Mouse (Mus musculus) myocyte (in vitro differentiated cells): ENCODE results near the gene Rbbp9. TPM values are rescaled to one million over a fixed set of nuclear protein-coding genes. Genes with fewer than 3 reads are reported as not detected.

ENCODE experiments used
- H3K27me3 ChIP-seq: one replicate; pipeline ENCODE4 v1.6.1; 2011; ENCODE audit not compliant: control insufficient read depth, insufficient read depth, insufficient read length
- H3K36me3 ChIP-seq: one replicate; pipeline ENCODE4 v1.6.1; 2011; ENCODE audit not compliant: control insufficient read depth, insufficient read depth
- H3K4me2 ChIP-seq: one replicate; pipeline ENCODE4 v1.6.1; 2011; ENCODE audit warnings: low read depth, control low read depth
- H3K4me3 ChIP-seq: one replicate; pipeline ENCODE4 v1.5.1; 2011; ENCODE audit warnings: mild to moderate bottlenecking, control low read depth, moderate library complexity
- H3K79me2 ChIP-seq: one replicate; pipeline ENCODE4 v1.6.1; 2011; ENCODE audit not compliant: control insufficient read depth, insufficient read depth
- H3ac ChIP-seq: one replicate; pipeline ENCODE4 v1.6.1; 2011; ENCODE audit not compliant: control insufficient read depth, insufficient read length
- CEBPB ChIP-seq: IDR thresholded peaks from 2 replicates; pipeline ENCODE4 v1.6.1; 2011; ENCODE audit warnings: mild to moderate bottlenecking, moderate library complexity; ENCODE audit not compliant: poor library complexity, insufficient read depth, severe bottlenecking
- E2F4 ChIP-seq: IDR thresholded peaks from one replicate; pipeline ENCODE4 v1.6.1; 2011; ENCODE audit warnings: mild to moderate bottlenecking, control low read depth, moderate library complexity; ENCODE audit not compliant: insufficient read depth
- MAX ChIP-seq: IDR thresholded peaks from one replicate; pipeline ENCODE4 v1.6.1; 2011; ENCODE audit warnings: low read depth, mild to moderate bottlenecking, control low read depth
- MYOD1 ChIP-seq, 3 experiments: IDR thresholded peaks; one replicate each; pipeline ENCODE4 v1.6.1; 2011; ENCODE audit warnings: control low read depth in 2 of 3, low read depth in 2 of 3, mild to moderate bottlenecking in 2 of 3, moderate library complexity in 1 of 3; ENCODE audit not compliant: insufficient read length in 2 of 3, control insufficient read depth in 1 of 3
- MYOG ChIP-seq, 3 experiments: IDR thresholded peaks; one replicate each; pipeline ENCODE4 v1.6.1; 2011; ENCODE audit warnings: control low read depth in 2 of 3, low read depth in 2 of 3, mild to moderate bottlenecking in 2 of 3; ENCODE audit not compliant: insufficient read length in 2 of 3, control insufficient read depth in 1 of 3, insufficient read depth in 1 of 3
- POLR2A ChIP-seq: IDR thresholded peaks from one replicate; pipeline ENCODE4 v1.6.1; 2011; ENCODE audit warnings: low read depth, mild to moderate bottlenecking, control low read depth, moderate library complexity; ENCODE audit not compliant: insufficient read length
- POLR2AphosphoS2 ChIP-seq: IDR thresholded peaks from one replicate; pipeline ENCODE4 v1.6.1; 2011; ENCODE audit warnings: low read depth, control low read depth; ENCODE audit not compliant: insufficient read length
- REST ChIP-seq: IDR thresholded peaks from one replicate; pipeline ENCODE4 v1.6.1; 2011; ENCODE audit warnings: mild to moderate bottlenecking, control low read depth, moderate library complexity; ENCODE audit not compliant: insufficient read depth, insufficient read length
- SRF ChIP-seq: IDR thresholded peaks from one replicate; pipeline ENCODE4 v1.6.1; 2011; ENCODE audit warnings: low read depth; ENCODE audit not compliant: control insufficient read depth, insufficient read length
- TCF12 ChIP-seq: IDR thresholded peaks from one replicate; pipeline ENCODE4 v1.6.1; 2011; ENCODE audit warnings: mild to moderate bottlenecking, control low read depth; ENCODE audit not compliant: poor library complexity, insufficient read depth, severe bottlenecking
- TCF3 ChIP-seq: IDR thresholded peaks from one replicate; pipeline ENCODE4 v1.6.1; 2011; ENCODE audit warnings: low read depth, control low read depth; ENCODE audit not compliant: insufficient read length
- USF1 ChIP-seq: IDR thresholded peaks from one replicate; pipeline ENCODE4 v1.6.1; 2011; ENCODE audit warnings: low read depth, mild to moderate bottlenecking, control low read depth, moderate library complexity
- polyA plus RNA-seq: library from polyadenylated mRNA; unstranded; fragments of >200 nt; fragmentation: generic; extraction: Trizol; gene quantifications from one replicate; pipeline ENCODE4 v1.2.1, GENCODE M21; 2012; ENCODE audit warnings: missing spikeins

Gene Rbbp9
- polyA plus RNA-seq, 1 experiment: 5.3 TPM

GRCm38 (mm10) chr2:144545481-144545880 lies 5.2 kb downstream of the Rbbp9 start:
- H3K79me2 ChIP-seq: no peaks in the 10 kb centered on the region
- H3K4me3 ChIP-seq: no peak overlapping the region
- no peak overlapping the region for H3ac ChIP-seq
- H3K36me3 ChIP-seq: peaks cover 19% of the 10 kb centered on the region
- TF ChIP-seq USF1 (no peak), MYOG (IDR thresholded peaks at IDR 0.05; ENCODE audit: control insufficient read depth in 1 of 3, insufficient read depth in 1 of 3, insufficient read length in 2 of 3, low read depth in 2 of 3) (no peak), CEBPB (no peak), SRF (no peak), REST (no peak), POLR2AphosphoS2 (no peak), MAX (no peak), POLR2A (no peak), E2F4 (no peak), TCF12 (no peak), MYOD1 (IDR thresholded peaks at IDR 0.05; ENCODE audit: control insufficient read depth in 1 of 3, insufficient read length in 2 of 3, low read depth in 2 of 3) (no peak), TCF3 (no peak)
- H3K27me3 ChIP-seq: no peaks in the 10 kb centered on the region
- H3K4me2 ChIP-seq: no peak overlapping the region

GRCm38 (mm10) chr2:144545061-144545460 lies 5.6 kb downstream of the Rbbp9 start:
- Histone ChIP-seq H3K4me2 (no peak overlapping the region), H3K79me2 (no peaks in the 10 kb centered on the region), H3K4me3 (no peak overlapping the region), H3K36me3 (peaks cover 20% of the 10 kb centered on the region), H3ac (no peak overlapping the region), H3K27me3 (no peaks in the 10 kb centered on the region)
- TF ChIP-seq E2F4: no peak
- TF ChIP-seq CEBPB: no peak
- TF ChIP-seq MYOD1 (IDR thresholded peaks at IDR 0.05; ENCODE audit: control insufficient read depth in 1 of 3, insufficient read length in 2 of 3, low read depth in 2 of 3): no peak
- no peak for TF ChIP-seq POLR2AphosphoS2
- no peak for TF ChIP-seq TCF3
- TF ChIP-seq REST: no peak

- no peak overlapping the region for H3K4me2 ChIP-seq
- peaks cover 22% of the 10 kb centered on the region for H3K36me3 ChIP-seq
- no peak overlapping the region for H3ac ChIP-seq
- no peak overlapping the region for H3K4me3 ChIP-seq
- no peak for TF ChIP-seq MYOG (IDR thresholded peaks at IDR 0.05; ENCODE audit: control insufficient read depth in 1 of 3, insufficient read depth in 1 of 3, insufficient read length in 2 of 3, low read depth in 2 of 3)
- TF ChIP-seq POLR2A: no peak
- no peaks in the 10 kb centered on the region for H3K79me2 ChIP-seq
- H3K27me3 ChIP-seq: no peaks in the 10 kb centered on the region
Measured at GRCm38 (mm10) chr2:144544630-144545029, 6.0 kb downstream of the Rbbp9 start.

- Histone ChIP-seq H3K36me3 (peaks cover 22% of the 10 kb centered on the region), H3K4me2 (no peak overlapping the region), H3K27me3 (no peaks in the 10 kb centered on the region), H3ac (no peak overlapping the region), H3K4me3 (no peak overlapping the region), H3K79me2 (no peaks in the 10 kb centered on the region)
- no peak for TF ChIP-seq MYOD1 (IDR thresholded peaks at IDR 0.05; ENCODE audit: control insufficient read depth in 1 of 3, insufficient read length in 2 of 3, low read depth in 2 of 3)
- TF ChIP-seq SRF: no peak
- no peak for TF ChIP-seq MYOG (IDR thresholded peaks at IDR 0.05; ENCODE audit: control insufficient read depth in 1 of 3, insufficient read depth in 1 of 3, insufficient read length in 2 of 3, low read depth in 2 of 3)
- no peak for TF ChIP-seq TCF3
- no peak for TF ChIP-seq REST
- TF ChIP-seq POLR2AphosphoS2: no peak
- no peak for TF ChIP-seq E2F4
- TF ChIP-seq CEBPB: no peak
- no peak for TF ChIP-seq MAX
- TF ChIP-seq USF1: no peak
- TF ChIP-seq TCF12: no peak
- no peak for TF ChIP-seq POLR2A
Measured at GRCm38 (mm10) chr2:144543670-144544069, 7.0 kb downstream of the Rbbp9 start.

GRCm38 (mm10) chr2:144541246-144541645 lies 9.4 kb downstream of the Rbbp9 start:
- Histone ChIP-seq H3K36me3 (peaks cover 32% of the 10 kb centered on the region), H3ac (no peak overlapping the region), H3K4me3 (no peak overlapping the region), H3K27me3 (no peaks in the 10 kb centered on the region), H3K79me2 (no peaks in the 10 kb centered on the region), H3K4me2 (no peak overlapping the region)
- TF ChIP-seq REST (no peak), MYOG (IDR thresholded peaks at IDR 0.05; ENCODE audit: control insufficient read depth in 1 of 3, insufficient read depth in 1 of 3, insufficient read length in 2 of 3, low read depth in 2 of 3) (no peak), E2F4 (no peak), USF1 (no peak), TCF3 (no peak), POLR2AphosphoS2 (no peak), POLR2A (no peak), SRF (no peak), TCF12 (no peak), CEBPB (no peak), MAX (no peak), MYOD1 (IDR thresholded peaks at IDR 0.05; ENCODE audit: control insufficient read depth in 1 of 3, insufficient read length in 2 of 3, low read depth in 2 of 3) (no peak)
